Mouse (Mus musculus) adrenal gland, adult 8-10 months (tissue): ENCODE results near the gene Slc5a4b. TPM values are rescaled to one million over a fixed set of nuclear protein-coding genes. Genes with fewer than 3 reads are reported as not detected.

Experiments
- microRNA-seq, 2 experiments: library from miRNA; unstranded; fragments of <30 nt; microRNA quantifications; one replicate each; pipeline ENCODE4 v1.2.0; 2022
- total RNA-seq, 4 experiments: library from RNA; stranded (reverse); gene quantifications; 2 replicates each; pipeline ENCODE4 v1.2.4; 2022

Slc5a4b gene
- total RNA-seq, 4 experiments from 2014 or later = not detected

Small RNA genes lying within 50 kb of the gene (microRNA-seq; reads per million reads assigned to microRNA genes)
- 0 reads per million in 2 experiments for gene Mir6409

Other genes with a start within 250 kb of the Slc5a4b start
- 1 to 10 TPM; 1.2 to 2.6 (median 1.6) TPM for gene Derl3, start 217.5 kb downstream of the Slc5a4b start, total RNA-seq
- 100 to 1,000 TPM in 1 of 4 experiments, 10 to 100 TPM in 3; 73.2 to 105 (median 85.1) TPM for gene Smarcb1, start 189.3 kb downstream of the Slc5a4b start, total RNA-seq
- gene Chchd10, start 177.8 kb downstream of the Slc5a4b start, total RNA-seq = 100 to 1,000 TPM; 741 to 924 (median 745) TPM
- gene Mmp11, start 174.5 kb downstream of the Slc5a4b start, total RNA-seq = 10 to 100 TPM in 2 of 4 experiments, 1 to 10 TPM in 2; 7.7 to 21.1 (median 13.2) TPM
- 1 to 10 TPM in 3 of 4 experiments, under 1 TPM in 1; 0.83 to 2.8 (median 1.3) TPM for gene Gm867, start 170.3 kb downstream of the Slc5a4b start, total RNA-seq
- under 1 TPM in 1 of 4 experiments, not detected in 3; 0.65 TPM for gene Vpreb3, start 167.9 kb downstream of the Slc5a4b start, total RNA-seq
- gene Gm5134, start 156.4 kb downstream of the Slc5a4b start, total RNA-seq = not detected
- 10 to 100 TPM in 2 of 4 experiments, 1 to 10 TPM in 2; 8.7 to 10.4 (median 9.5) TPM for gene Zfp280b, start 78.3 kb downstream of the Slc5a4b start, total RNA-seq
- gene Slc5a4a, start 36.5 kb upstream of the Slc5a4b start, total RNA-seq = not detected
- gene Prmt2, start 126.9 kb upstream of the Slc5a4b start, total RNA-seq = 10 to 100 TPM; 24.6 to 33.5 (median 29.3) TPM
- 10 to 100 TPM in 3 of 4 experiments, 1 to 10 TPM in 1; 7.3 to 35.5 (median 12.7) TPM for gene S100b, start 142.9 kb upstream of the Slc5a4b start, total RNA-seq
- gene Dip2a, start 234.3 kb upstream of the Slc5a4b start, total RNA-seq = 10 to 100 TPM; 23.2 to 41.3 (median 31.9) TPM